Mouse (Mus musculus): ENCODE measurements at regions not wholly inside any gene's neighbourhood (a gene's known extent, or its start where the extent isn't known, plus 50 kb on each side); places are given as distances from the start of the nearest gene placed in this dataset.

GRCm38 (mm10) chr2:79537126-79537875 is 80.7 kb upstream of the Cerkl start:
- no peak for TF ChIP-seq CTCF (IDR thresholded peaks at IDR 0.05; ENCODE audit: borderline replicate concordance, insufficient read depth, low read depth, low read length)
- TF ChIP-seq POLR2A (IDR thresholded peaks at IDR 0.05; ENCODE audit: borderline replicate concordance, insufficient read depth, low read length) = no peak
